Mouse (Mus musculus) olfactory bulb, adult 2 months (tissue): ENCODE results near the gene Tut1. TPM values are rescaled to one million over a fixed set of nuclear protein-coding genes. Genes with fewer than 3 reads are reported as not detected.

Source experiments
- H3K27ac ChIP-seq: fragments of 200-500 bp; 2 replicates; pipeline ENCODE4 v1.5.1; 2012; ENCODE audit warnings: low read depth, low read length; ENCODE audit not compliant: insufficient read depth
- H3K4me1 ChIP-seq: fragments of 200-500 bp; 2 replicates; pipeline ENCODE4 v1.6.1; 2012; ENCODE audit warnings: low read length; ENCODE audit not compliant: control insufficient read depth, insufficient read depth
- H3K4me3 ChIP-seq: fragments of 200-500 bp; 2 replicates; pipeline ENCODE4 v1.5.1; 2012; ENCODE audit warnings: mild to moderate bottlenecking, low read depth, low read length, moderate library complexity; ENCODE audit not compliant: insufficient read depth
- CTCF ChIP-seq: fragments of 200-500 bp; IDR thresholded peaks from 2 replicates; pipeline ENCODE4 v1.5.1; 2012; ENCODE audit warnings: low read depth, mild to moderate bottlenecking, low read length, moderate library complexity; ENCODE audit not compliant: insufficient read depth
- POLR2A ChIP-seq: fragments of 200-500 bp; IDR thresholded peaks from 2 replicates; pipeline ENCODE4 v1.6.1; 2012; ENCODE audit warnings: mild to moderate bottlenecking, low read depth, low read length, moderate library complexity; ENCODE audit not compliant: insufficient read depth
- WGBS: fragments of 180-500 bp; shearing (Covaris S2); methylation state at CpG from one replicate; pipeline ENCODE4 v1.1.7; 2018; 5-methylcytosine and 5-hydroxymethylcytosine counted together
- polyA plus RNA-seq: library from polyadenylated mRNA; stranded (reverse); fragments of >200 nt; gene quantifications from 2 replicates; pipeline ENCODE4 v1.2.4, GENCODE M21; 2012; ENCODE audit warnings: low replicate concordance; ENCODE audit not compliant: missing spikeins, insufficient read depth, insufficient read length

Tut1 gene
- polyA plus RNA-seq, 1 experiment = not detected

GRCm38 (mm10) chr19:8927891-8928525 lies 25.6 kb upstream of the Tut1 start:
- Histone ChIP-seq H3K27ac (no peak overlapping the region), H3K4me3 (no peak overlapping the region), H3K4me1 (0 out of 2 replicates have a peak, but pooled peaks cover 6% of the 10 kb centered on the region)
- TF ChIP-seq POLR2A (no peak), CTCF (no peak)
- WGBS = 95% methylated on average over 12 of the region's 12 CpGs

GRCm38 (mm10) chr19:8928689-8929223 lies 24.9 kb upstream of the Tut1 start:
- TF ChIP-seq CTCF (no peak), POLR2A (no peak)
- Histone ChIP-seq H3K4me3 (peak overlapping the region; percentile 48), H3K27ac (no peak overlapping the region), H3K4me1 (0 out of 2 replicates have a peak, but pooled peaks cover 6% of the 10 kb centered on the region)
- 20% methylated on average over 16 of the region's 16 CpGs for WGBS

- 1% methylated on average over 73 of the region's 74 CpGs for WGBS
Measured at GRCm38 (mm10) chr19:8929224-8930088, 24.2 kb upstream of the Tut1 start, which contains the start of the genes Rom1 and Eml3. Gene Rom1, minus strand, starts transcription at chr19:8929356. Gene Eml3, plus strand, starts transcription at chr19:8929552.

GRCm38 (mm10) chr19:8930117-8930516 lies 23.5 kb upstream of the Tut1 start:
- no peak overlapping the region for H3K27ac ChIP-seq
- H3K4me3 ChIP-seq = peak overlapping the region; percentile 48
- TF ChIP-seq POLR2A (no peak), CTCF (no peak)
- 0 out of 2 replicates have a peak, but pooled peaks cover 6% of the 10 kb centered on the region for H3K4me1 ChIP-seq
- WGBS = 19% methylated on average over 11 of the region's 11 CpGs

More at GRCm38 (mm10) chr19:8929224-8930088, 24.2 kb upstream of the Tut1 start, which contains the start of the genes Rom1 and Eml3:
- Histone ChIP-seq H3K4me3 (peak within 1 kb of the TSS; percentile 48), H3K4me1 (0 out of 2 replicates have a peak, but pooled peaks cover 6% of the 10 kb centered on the region), H3K27ac (no peak within 1 kb of the TSS)
- TF ChIP-seq POLR2A (no peak), CTCF (no peak)

GRCm38 (mm10) chr19:8930771-8931170 lies 22.9 kb upstream of the Tut1 start:
- no peak for TF ChIP-seq CTCF
- TF ChIP-seq POLR2A = no peak
- H3K4me3 ChIP-seq = no peak overlapping the region
- no peak overlapping the region for H3K27ac ChIP-seq
- WGBS = 88% methylated on average over 7 of the region's 7 CpGs
- H3K4me1 ChIP-seq = 0 out of 2 replicates have a peak, but pooled peaks cover 6% of the 10 kb centered on the region

- 87% methylated on average over 2 of the region's 2 CpGs for WGBS
- Histone ChIP-seq H3K4me1 (peaks cover 5% of the 10 kb centered on the region), H3K4me3 (no peak overlapping the region), H3K27ac (no peak overlapping the region)
- TF ChIP-seq CTCF = no peak
- TF ChIP-seq POLR2A = no peak
Measured at GRCm38 (mm10) chr19:8936736-8937135, 16.9 kb upstream of the Tut1 start.

- WGBS = 82% methylated on average over 15 of the region's 15 CpGs
- Histone ChIP-seq H3K4me1 (peaks cover 12% of the 10 kb centered on the region), H3K27ac (no peak overlapping the region), H3K4me3 (no peak overlapping the region)
- TF ChIP-seq POLR2A (no peak), CTCF (no peak)
Measured at GRCm38 (mm10) chr19:8940526-8941133, 13.0 kb upstream of the Tut1 start.

- WGBS = 37% methylated on average over 10 of the region's 10 CpGs
- H3K4me3 ChIP-seq = peak overlapping the region; percentile 83
- H3K27ac ChIP-seq = peak overlapping the region; percentile 18; the same call in 1 of the 2 replicates
- H3K4me1 ChIP-seq = peaks cover 12% of the 10 kb centered on the region
- no peak for TF ChIP-seq POLR2A
- TF ChIP-seq CTCF = no peak
Measured at GRCm38 (mm10) chr19:8941136-8941514, 12.5 kb upstream of the Tut1 start.

GRCm38 (mm10) chr19:8941515-8942217 lies 12.0 kb upstream of the Tut1 start, which contains the start of gene Mta2:
Gene Mta2, plus strand, starts transcription at chr19:8941875.
- TF ChIP-seq POLR2A = peak; percentile 45; the same call in 1 of the 2 replicates
- TF ChIP-seq CTCF = no peak
- Histone ChIP-seq H3K4me3 (peak within 1 kb of the TSS; percentile 83), H3K27ac (peak within 1 kb of the TSS; percentile 72), H3K4me1 (peaks cover 12% of the 10 kb centered on the region)
- WGBS = under 1% methylated on average over 64 of the region's 64 CpGs
